Mouse (Mus musculus): ENCODE measurements around the gene Spns3.

Gene Spns3

DNA sequence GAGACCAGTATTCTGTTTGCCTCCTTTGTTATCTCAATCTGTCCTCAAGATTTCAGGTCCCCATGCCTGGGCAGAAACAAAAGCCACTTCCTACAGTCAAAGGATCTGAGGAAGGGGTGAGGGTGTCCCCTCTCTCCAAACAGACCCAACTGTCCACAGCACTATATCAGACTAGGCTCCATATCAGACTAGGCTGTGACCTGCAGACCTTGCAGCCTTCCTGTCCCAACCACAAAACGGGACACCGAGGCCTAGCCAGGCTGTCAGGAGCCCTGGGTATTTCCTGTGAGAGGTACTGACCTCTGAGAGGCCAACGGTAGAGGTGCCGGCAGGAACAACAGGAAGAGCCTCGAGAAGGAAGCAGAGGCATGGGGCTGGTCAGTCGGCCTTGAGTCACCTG is 65.8 kb downstream of the Spns3 start:
- DNase-seq (ENCODE audit: inconsistent ontology term) = no peak

DNA sequence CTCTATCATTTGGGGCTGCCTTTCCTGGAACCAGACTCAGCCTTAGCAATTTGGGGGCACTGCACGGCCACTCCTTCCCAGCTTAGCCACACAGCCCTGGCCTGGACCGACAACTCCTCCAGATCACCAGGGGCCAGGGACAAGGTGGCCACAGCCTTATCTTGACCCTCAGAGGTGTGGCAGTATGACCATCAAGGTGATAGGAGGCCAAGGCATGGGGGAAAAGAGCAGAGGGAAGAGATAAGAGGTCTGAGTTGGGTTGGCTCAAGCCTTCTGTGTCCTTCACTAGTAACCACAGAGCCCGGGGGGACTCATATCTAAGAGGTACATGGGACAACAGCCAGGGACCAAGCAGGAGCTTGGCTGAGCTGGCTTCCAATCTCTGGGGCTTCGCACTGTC is 68.4 kb downstream of the Spns3 start:
- no peak for DNase-seq (ENCODE audit: inconsistent ontology term)

DNA sequence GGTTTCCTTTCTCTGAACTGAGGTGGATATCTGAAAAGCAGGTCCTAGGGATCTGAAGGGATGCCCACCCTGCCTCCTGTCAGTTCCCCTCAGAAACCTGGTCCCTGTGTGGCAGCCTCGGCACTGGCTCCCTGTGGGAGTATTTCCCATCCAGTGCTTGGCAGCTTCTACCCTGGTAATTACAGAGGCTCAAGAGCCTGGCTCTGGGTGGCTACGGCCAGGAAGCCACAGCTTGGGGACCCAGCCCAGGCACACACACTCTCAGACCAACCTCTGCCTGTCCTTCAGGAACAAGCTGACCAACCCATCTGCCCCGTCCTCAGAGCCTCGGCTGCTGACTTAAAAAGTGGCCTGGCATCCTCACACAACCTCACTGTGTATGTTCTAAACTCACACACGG is 69.0 kb downstream of the Spns3 start:
- DNase-seq (ENCODE audit: inconsistent ontology term) = no peak

DNA sequence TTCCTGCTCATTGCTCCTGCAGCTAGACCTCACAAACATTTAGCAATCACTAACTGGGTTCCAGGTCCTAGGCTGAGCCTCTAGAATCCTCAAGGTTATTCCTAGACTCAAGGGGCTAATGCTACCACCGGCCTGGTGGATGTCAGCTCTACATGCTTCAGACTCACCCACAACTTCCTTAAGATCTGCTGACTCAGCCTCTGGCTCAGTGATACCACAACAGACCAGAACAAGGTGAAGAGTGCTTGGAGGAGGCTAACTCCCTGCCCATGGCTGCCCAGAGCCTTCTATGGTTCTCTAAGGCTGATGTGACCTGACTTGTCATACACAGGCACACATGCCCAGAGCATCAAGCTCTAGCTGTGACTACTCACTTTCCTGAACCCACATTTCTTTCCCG is 70.8 kb downstream of the Spns3 start:
- no peak for DNase-seq (ENCODE audit: inconsistent ontology term)

DNA sequence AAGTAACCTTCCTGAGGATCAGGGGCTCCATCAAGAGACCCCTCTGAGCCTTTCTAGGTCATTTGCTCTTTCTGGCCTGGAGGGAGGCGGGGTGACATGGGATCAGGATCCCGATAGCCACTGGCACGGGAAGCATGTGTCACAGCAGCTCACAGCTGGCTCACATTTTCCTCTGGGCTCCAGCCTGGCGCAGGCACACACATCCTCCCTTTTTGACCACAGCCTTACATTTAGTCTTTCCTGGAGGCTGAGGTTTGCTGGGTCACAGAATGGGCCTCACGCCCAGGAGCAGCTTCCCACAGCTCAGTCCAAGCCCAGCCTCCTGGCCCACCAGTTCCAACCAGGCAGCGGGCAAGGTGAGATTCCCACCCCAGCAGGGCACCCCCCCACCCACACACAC is 72.1 kb downstream of the Spns3 start:
- DNase-seq (ENCODE audit: inconsistent ontology term) = no peak

DNA sequence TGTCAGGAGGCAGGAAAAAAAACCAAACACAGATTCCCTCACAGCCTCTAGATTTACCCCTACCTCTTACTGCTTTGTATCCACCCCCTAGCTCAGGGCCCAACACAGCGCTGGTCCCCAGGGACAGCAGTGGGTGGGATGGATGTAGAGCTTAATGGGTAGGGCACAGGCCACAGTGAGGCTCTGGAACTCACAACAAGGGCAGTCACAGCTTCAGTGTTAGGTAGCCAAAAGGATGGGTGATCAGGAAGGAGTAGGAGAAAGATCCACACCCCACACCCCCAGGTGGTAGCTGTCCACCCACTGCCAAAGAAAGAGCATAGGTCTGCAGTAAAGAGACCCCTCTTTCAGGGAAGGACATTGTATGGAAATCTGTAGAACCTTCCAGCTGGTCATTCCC is 72.7 kb downstream of the Spns3 start:
- no peak for DNase-seq (ENCODE audit: inconsistent ontology term)

DNA sequence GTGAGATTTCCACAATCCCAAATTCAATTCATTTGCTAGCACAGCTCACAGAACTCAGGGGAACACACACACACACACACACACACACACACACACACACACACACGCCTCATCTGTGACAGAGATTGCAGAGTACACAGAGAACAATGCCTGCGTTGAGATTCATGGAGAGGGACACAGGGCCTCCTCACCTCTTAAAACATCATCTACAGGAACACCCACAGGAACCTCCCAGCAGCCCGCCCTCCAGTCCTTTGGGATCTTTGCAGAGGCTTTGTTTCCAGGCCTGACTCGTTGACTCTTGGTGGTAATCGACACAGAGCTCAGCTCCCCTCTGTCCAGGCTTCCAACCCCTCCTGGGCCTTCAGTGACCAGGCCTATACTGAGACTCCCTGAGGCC is 73.1 kb downstream of the Spns3 start:
- peak; percentile 34 for DNase-seq (ENCODE audit: inconsistent ontology term)

DNA sequence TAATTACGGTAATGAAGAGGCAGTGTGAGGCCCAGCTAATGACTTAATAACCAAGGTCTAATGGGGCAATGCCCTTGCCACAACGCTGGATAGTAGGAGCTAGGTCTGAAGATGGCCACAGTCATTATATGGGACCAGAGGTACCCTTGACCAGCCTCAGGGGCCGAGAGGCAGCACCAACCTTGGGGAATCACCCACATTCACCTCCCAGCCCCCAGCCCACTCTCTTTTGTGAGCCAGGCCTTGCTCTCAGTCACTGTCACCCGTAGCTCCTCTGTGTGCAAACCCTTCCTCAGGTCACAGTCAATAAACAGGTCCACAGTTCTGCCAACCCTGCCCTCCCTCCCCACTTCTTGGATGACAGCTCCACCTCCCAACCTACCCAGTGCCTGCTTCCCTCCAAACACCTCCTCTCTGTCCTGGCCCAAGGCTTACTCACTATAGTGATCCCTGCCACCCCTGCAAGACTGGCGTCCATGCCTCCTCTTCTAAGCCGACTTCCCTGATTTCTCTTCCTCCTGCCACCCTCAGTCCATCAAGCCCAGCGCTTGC is 74.2 kb downstream of the Spns3 start:
- no peak for DNase-seq (ENCODE audit: inconsistent ontology term)

DNA sequence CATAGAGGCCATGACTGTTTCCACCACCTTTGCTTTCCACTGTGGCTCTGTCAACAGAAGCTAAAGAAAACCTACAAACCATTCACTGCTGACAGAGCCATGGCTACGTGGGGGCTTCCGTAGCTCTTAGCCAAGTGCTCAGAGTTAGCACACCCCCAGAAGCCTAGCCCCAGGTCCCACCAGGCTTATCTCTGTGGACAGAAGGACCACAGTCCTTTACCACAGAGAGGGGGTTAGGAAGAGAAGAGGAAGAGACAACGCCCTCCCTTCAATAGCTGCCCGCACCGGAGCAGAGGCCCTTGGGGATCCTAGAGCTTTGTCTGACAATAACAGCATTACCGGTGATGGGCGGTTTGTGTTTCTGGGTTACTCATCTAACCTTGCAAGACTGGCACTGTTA is 74.9 kb downstream of the Spns3 start:
- no peak for DNase-seq (ENCODE audit: inconsistent ontology term)

DNA sequence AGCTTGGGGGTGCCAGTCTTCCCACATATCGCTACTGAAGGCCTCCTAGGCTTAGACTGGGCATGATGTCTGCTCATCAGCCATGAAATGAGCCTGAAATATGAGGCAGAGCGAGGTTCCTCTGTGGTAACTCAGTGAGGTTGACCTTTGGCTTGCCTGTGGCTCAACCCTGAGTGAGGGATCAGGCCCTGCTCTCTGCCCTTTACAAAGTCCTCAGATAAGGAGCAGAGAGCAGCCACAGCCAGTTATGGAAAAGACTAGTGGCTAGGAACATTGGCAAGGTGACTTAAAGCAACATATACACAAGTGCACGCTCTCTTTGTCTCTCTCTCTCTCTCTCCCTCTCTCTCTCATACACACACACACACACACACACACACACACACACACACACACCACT is 75.4 kb downstream of the Spns3 start:
- no peak for DNase-seq (ENCODE audit: inconsistent ontology term)

DNA sequence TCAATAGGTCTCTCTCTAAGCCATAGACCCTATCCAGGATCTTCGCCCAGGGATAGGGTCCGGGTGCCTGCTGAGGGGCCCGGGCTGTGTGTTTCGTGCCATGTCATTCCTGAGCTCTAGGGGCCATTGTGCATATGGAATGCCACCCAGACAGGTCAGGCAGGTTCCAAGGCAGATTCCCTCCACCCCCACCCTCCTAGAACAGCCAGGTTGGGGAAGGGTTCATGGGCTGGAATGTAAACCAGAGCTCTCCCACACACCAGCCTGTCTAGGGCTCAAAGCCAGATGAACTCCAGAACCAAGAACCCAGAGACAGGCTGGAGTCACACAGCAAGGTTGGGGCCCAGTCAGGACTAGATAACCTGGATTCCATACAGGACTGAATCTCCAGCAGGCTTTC is 76.8 kb downstream of the Spns3 start:
- no peak for DNase-seq (ENCODE audit: inconsistent ontology term)

DNA sequence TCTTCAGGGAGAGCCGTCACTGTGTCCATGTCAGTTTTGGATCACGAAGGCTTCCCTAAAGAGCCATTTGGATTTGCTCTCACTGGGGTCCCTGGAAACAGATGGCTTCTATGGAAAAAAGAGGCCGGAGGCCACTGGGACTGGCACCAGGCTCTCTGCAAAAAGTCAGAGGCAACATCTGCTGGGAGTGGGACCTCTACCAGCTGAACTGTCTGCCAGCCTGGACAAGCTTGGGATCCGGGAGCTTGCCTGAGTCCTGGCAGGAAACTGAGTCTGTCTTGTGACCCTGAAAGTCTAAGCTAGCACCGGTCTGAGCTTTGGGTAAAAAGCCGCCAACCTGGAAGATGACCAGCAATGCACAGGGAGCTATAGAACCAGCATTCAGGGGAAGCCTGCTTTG is 78.9 kb downstream of the Spns3 start:
- no peak for DNase-seq (ENCODE audit: inconsistent ontology term)

DNA sequence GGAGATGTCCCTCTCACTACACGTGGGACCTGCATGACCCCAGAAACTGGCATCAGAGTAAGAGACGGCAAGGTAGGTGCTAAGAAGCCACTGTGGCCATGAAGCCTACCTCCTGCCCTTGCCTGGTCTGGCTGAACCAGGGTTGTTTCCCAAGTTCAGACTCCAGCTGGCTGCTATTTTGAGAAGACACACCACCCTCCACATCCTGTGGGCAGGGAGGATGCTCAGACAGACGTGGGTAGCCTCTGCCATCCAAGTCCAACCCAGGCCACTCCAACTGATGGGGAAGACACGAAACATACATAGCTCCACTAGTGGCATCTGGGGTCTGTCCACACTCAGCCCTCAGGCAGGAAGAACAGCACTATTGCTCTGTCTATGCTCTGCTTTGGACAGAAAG is 80.3 kb downstream of the Spns3 start:
- DNase-seq (ENCODE audit: inconsistent ontology term) = no peak

DNA sequence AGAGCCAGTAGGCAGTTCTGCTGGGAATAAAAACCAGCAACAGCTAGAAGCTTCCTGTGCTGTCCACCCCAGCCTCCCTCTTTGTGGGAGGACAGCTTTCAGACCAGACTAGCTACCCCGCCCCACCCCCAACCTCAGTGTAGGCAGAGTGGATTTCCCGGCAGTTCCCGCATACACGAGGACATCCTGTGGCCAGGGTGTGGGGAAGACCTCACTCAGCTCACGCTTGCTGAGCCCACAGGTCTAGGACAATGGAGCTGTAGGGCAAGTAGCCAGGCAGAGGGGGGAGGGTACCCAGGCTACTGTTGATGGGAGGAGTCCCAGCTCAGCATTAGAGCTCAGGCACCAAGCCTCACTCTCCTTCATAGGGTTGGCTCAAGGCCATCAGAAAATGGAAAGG is 81.1 kb downstream of the Spns3 start:
- DNase-seq (ENCODE audit: inconsistent ontology term) = peak; percentile 71

DNA sequence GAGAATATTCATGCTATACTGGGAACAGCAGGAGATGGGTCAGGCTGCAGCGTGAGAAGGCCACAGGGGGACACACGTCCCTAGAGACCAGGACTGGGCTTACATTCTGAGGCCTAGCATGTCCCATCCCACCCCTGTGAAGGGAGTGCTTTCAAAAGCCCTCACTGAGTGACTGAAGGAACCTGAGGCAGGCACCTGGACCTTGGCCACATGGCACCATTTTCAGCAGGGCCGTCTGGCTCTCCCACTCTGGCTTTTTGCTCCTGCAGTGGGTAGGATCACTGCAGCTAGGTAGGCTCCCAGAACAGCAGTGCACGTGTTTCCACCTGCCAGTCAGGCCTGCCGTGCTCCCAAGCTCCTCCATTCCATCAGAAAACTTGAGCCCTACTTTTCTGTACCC is 81.8 kb downstream of the Spns3 start:
- no peak for DNase-seq (ENCODE audit: inconsistent ontology term)

DNA sequence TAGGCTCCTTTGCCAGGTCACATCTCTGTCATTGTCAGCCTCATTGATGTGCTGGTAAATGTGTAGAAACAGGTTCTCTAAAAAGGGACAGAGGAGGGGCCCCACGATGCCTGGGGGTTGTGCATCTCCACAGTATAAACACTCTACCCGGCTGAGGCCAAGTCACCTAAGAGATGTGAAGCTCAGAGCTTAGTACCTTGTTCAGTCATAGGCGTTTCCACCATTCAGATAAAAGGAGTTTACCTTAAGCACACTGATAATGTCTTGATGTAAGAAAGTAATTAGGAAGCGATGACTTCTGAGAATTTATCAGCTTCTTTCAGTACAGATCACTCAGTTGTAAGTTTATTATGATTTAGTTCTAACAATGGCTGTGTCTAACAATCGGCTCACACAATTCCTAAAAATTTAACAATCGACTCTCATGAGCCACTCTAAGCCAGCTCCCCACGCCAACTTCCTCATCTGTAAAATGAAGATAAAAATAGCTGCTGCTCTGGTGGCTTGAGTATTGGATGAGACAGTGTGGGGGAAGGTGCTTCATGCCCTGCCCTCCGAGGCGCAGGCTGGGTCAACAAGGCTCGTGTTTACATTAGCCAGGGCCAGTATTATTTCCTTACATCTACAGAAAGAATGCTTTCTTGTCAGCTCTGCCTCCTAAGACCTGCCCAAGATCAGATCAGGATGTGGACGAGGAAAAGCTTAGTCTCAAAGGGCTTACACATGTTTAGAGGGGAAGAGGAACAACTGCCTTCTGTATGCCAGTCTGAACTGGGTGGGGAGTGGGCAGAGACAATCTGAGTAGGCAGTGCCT is 83.4 kb downstream of the Spns3 start:
- DNase-seq (ENCODE audit: inconsistent ontology term) = no peak

DNA sequence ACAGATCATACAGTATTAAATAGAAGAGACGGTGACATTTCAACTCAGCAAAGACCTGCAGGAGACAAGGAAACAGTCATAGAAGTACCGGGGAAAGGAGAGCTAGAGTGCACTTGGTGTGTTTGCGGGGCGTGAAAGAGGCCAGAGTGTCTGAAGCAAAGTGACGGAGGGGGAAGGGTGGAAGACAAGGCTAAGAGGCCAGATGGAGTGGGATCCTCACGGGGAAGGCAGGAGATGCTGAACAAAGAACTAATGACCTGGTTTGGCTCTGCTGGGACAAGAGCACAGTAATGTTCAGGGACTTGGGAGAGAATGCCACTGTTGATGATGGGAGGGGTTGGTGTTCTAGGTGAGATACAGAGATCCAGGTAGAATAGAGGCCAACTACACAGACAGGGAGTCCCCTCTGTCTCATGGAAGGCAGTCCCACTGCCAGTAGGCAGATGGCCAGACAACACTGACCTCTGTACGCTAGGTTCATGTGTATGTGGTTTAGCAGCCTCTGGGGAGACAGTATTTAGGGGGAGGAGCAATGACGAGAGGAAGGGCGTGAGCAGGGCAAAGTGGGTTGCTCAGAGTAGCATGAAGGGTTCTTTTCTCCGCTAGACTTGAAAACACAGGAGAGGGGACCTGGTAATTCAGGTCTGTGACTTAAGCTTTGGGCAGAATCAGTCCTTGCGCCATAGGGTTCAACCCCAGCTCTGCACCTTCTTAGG is 84.2 kb downstream of the Spns3 start:
- no peak for DNase-seq (ENCODE audit: inconsistent ontology term)

DNA sequence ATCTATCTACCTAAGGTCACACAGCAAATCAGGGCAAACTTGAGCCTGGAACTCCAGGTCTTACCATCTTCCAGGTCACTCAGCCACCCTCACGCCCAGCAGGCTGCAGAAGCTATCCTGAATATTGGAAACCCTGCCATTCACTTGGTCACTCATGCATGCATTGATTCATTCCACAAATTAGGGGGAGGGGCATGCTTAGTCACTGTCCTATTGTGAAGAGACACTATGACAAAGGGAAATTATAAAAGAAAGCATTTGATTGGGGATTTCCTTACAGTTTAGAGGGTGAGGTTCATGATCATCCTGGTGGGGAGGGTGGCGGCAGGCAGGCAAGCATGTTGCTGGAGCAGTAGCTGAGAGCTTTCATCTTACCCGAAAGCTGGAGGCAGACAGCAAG is 85.5 kb downstream of the Spns3 start:
- DNase-seq (ENCODE audit: inconsistent ontology term) = peak; percentile 78

DNA sequence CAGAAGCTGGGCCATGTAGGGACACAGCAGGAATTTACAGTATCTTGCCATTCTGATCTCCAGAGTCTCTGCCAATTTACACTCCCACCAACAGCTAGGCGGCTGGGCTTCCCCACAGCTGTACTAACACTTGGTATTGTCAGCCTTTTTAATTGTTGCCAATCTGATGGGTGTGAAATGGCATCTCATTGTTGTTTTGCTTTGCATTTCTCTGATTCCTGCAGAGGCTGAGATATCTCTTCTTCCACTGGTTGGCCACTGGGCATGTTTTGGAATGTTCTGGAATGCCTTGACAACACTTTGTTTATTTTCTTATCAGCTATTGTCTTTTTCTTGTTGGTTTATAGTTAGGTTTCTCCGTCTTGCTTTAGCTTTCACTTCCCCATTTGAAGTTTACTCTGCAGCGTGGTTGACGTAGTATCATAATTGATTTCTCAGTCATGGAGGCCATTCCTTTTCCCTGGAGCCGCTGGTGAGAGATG is 88.8 kb downstream of the Spns3 start:
- DNase-seq (ENCODE audit: inconsistent ontology term) = peak; percentile 64

DNA sequence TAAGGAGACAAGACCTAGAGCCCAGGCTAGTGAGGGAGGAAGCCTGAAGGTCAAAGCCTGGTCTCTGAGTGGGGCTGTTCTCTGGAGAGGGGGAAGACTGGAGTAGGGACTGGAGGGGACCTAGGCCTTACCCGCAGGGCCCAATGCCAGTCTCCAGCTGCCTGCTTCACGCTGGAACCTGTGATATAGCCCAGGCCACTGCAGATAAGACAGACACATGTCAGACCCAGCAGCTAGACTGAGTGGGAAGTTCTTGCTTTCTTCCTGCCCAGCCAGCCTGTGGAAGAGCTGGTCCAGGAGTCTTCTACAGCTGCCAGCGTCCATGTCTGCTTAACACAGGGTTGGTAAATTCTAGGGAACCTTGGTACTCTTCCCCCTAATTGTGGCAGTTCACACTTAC is 91.8 kb downstream of the Spns3 start:
- no peak for DNase-seq (ENCODE audit: inconsistent ontology term)

DNA sequence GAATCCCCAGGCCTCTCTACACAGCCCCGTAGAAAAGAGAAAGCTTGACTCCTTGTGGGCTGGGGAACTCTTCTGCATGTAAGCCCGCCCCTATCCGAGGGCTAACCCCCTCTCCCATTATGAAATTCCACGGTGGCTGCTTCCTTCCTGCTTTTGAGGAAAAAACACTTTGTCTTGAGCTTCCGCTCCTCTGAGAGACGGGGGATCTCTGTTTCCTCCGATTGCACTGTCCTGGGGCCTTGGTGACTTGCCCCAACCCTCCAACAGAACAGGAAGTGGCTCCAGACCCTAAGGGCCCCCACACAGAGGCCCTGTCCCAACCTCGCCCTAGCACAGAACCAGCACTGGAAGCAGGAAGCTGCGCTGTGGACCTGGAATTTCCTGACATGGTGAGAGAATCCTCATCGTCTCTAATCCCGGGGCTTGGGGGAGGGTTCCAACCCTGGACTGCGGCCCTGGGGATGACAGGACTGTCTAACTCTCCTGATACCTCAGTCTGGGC is 92.3 kb downstream of the Spns3 start:
- no peak for DNase-seq (ENCODE audit: inconsistent ontology term)

DNA sequence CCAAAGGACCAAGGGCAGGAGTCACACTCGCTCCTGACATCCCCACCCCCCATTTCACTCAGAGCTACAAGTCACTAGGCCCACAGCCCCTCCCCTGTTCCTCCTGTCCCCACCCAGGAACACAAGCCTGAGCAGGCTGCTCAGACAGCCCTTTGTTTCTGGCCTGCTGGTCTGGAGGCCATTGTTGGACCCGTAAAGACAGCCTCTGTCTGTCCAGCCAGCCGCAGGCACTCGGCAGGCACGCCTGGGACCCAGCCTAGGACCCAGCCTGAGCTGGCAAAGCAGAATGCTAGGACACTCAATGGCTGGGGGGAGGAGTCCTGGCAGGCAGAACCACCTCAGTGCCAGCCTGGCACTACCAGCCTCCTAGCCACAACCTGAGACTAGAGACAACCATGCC is 94.6 kb downstream of the Spns3 start:
- DNase-seq (ENCODE audit: inconsistent ontology term) = peak; percentile 64
